Mouse (Mus musculus): ENCODE data around the gene Slc9a3r2. TPM values are rescaled to one million over a fixed set of nuclear protein-coding genes. Genes with fewer than 3 reads are reported as not detected.

Slc9a3r2 gene
- total and polyA plus RNA-seq, 3 experiments = 100.0 to 125 (median 110) TPM

DNA sequence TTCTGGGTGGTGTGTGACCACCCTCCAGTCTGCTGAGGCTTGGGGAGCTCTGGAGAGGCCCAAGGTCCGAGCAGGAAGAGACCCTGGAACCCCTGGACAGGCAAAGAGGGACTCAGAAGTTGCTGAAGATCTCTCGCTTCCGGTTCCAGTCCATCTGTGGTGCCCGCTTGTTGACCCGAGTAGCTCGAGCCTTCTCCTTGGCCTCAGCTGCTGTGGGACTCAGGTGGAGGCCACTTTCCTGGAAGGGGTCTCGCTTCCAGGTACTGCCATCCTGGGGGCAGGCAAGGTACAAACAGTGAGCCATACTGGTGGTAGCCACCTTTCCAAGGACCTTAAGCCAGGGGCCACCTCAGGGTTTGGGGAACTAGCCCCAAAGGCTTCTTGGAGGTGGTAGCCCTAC, 10.0 kb downstream of the Slc9a3r2 start:
- Histone ChIP-seq H3K4me3 (no peak overlapping the region; the same call in 1 of the 2 replicates), H3K9ac (ENCODE audit: low read depth, low read length) (no peak overlapping the region), H3K27me3 (ENCODE audit: control insufficient read depth, insufficient read depth, low read length) (no peaks in the 10 kb centered on the region), H3K36me3 (ENCODE audit: control insufficient read depth, insufficient read depth, low read length) (peaks cover 12% of the 10 kb centered on the region), H3K27ac (peak overlapping the region; percentile 44), H3K4me1 (ENCODE audit: control insufficient read depth, insufficient read depth, low read length) (peaks cover 21% of the 10 kb centered on the region), H3K79me2 (replicated peaks; ENCODE audit: control insufficient read depth, insufficient read depth, low read length) (peaks cover 2% of the 10 kb centered on the region; the same call in 1 of the 2 replicates)
- DNase-seq = no peak
- 81% methylated on average over 7 of the region's 7 CpGs for WGBS
- intact Hi-C loops (cut with DNase I) = loop anchor here (10.0 kb wide), 1 partner anchor 435 kb away; no protein-coding TSS in a partner anchor
- no peak for TF ChIP-seq CTCF (IDR thresholded peaks at IDR 0.05)
- no peak for TF ChIP-seq EP300 (IDR thresholded peaks at IDR 0.05; ENCODE audit: insufficient read depth, low read depth, low read length)
- TF ChIP-seq POLR2A (IDR thresholded peaks at IDR 0.05; ENCODE audit: insufficient read depth, low read depth, low read length) = no peak

DNA sequence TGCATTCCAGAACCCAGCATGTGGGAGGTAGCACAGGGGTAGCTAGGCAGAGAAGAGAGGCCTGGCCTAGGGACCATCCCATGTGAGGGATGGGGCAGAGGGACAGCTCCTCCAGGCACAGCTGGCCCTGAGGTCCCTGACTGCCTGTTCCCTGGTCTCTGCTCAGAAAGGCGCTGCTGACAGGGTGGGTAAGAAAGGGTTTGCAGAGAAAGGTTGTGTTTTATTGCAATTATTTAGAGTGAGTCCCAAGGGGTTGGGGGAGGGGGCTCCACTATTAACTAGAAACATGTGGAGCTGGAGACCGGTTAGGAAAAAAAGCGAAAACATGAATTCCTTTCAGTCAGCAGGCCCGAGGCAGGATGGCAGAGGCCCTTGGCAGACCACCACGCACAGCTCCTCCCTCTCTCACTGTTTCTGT, 10.5 kb downstream of the Slc9a3r2 start:
- no peak for DNase-seq
- TF ChIP-seq POLR2A (IDR thresholded peaks at IDR 0.05; ENCODE audit: insufficient read depth, low read depth, low read length) (no peak), EP300 (IDR thresholded peaks at IDR 0.05; ENCODE audit: insufficient read depth, low read depth, low read length) (no peak), CTCF (IDR thresholded peaks at IDR 0.05) (no peak)
- Histone ChIP-seq H3K79me2 (replicated peaks; ENCODE audit: control insufficient read depth, insufficient read depth, low read length) (peaks cover 2% of the 10 kb centered on the region; the same call in 1 of the 2 replicates), H3K4me1 (ENCODE audit: control insufficient read depth, insufficient read depth, low read length) (peaks cover 24% of the 10 kb centered on the region), H3K36me3 (ENCODE audit: control insufficient read depth, insufficient read depth, low read length) (peaks cover 12% of the 10 kb centered on the region), H3K27me3 (ENCODE audit: control insufficient read depth, insufficient read depth, low read length) (no peaks in the 10 kb centered on the region), H3K9ac (ENCODE audit: low read depth, low read length) (no peak overlapping the region), H3K4me3 (no peak overlapping the region; the same call in 1 of the 2 replicates), H3K27ac (peak overlapping the region; percentile 44)
- 59% methylated on average over 5 of the region's 5 CpGs for WGBS
- intact Hi-C loops (cut with DNase I) = no loop called here

DNA sequence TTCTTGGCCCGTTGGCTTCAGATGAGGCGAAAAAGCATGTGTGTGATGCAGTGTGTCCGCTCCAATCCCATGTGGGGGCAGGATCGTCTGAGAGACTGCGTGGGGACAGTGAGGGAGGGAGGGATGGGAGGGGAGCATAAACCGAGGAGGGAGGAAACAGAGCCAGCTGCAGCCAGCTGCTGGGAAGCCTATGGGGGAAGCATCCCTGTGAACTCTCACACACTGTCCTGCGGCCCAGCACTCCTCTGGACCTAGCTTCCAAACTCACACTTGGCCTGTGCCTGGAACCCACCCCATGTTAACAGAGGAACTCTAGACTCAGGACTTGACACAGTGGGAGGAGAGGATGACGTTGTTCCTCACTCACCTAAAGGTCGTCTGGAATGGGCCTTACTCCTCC, 11.3 kb downstream of the Slc9a3r2 start:
- Histone ChIP-seq H3K4me3 (peak overlapping the region; percentile 7; the same call in 1 of the 2 replicates), H3K9ac (ENCODE audit: low read depth, low read length) (no peak overlapping the region)

DNA sequence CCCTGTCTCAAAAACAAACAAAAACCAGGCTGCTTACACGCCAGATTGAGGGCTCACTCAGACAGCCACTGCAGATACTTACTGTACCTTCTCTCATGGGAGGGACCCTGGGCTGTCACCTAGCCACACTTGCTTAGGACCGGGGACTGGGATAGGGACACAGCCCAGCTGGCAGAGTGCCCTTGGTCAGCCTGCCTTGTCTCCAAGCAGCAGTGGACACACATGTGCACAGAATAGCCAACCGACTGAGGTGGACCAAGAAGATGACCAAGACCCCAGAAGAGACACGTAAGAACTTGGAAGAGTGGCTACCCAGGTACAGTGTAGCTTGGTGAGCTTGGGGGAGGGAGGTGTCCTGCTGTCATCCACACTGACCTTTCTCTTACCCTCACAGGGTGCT, 11.9 kb downstream of the Slc9a3r2 start:
- TF ChIP-seq POLR2A (IDR thresholded peaks at IDR 0.05; ENCODE audit: insufficient read depth, low read depth, low read length) = no peak; the same call in 1 of the 2 replicates
- no peak for TF ChIP-seq EP300 (IDR thresholded peaks at IDR 0.05; ENCODE audit: insufficient read depth, low read depth, low read length)
- TF ChIP-seq CTCF (IDR thresholded peaks at IDR 0.05) = no peak
- Histone ChIP-seq H3K4me1 (ENCODE audit: control insufficient read depth, insufficient read depth, low read length) (peaks cover 34% of the 10 kb centered on the region), H3K27ac (peak overlapping the region; percentile 44), H3K36me3 (ENCODE audit: control insufficient read depth, insufficient read depth, low read length) (peaks cover 12% of the 10 kb centered on the region), H3K79me2 (replicated peaks; ENCODE audit: control insufficient read depth, insufficient read depth, low read length) (peaks cover 2% of the 10 kb centered on the region; the same call in 1 of the 2 replicates), H3K4me3 (no peak overlapping the region), H3K9ac (ENCODE audit: low read depth, low read length) (no peak overlapping the region), H3K27me3 (ENCODE audit: control insufficient read depth, insufficient read depth, low read length) (no peaks in the 10 kb centered on the region)
- DNase-seq = peak; percentile 41 to 60
- WGBS = 59% methylated on average over 4 of the region's 4 CpGs
- intact Hi-C loops (cut with DNase I) = no loop called here

More for the DNA sequence above, 11.3 kb downstream of the Slc9a3r2 start:
- H3K36me3 ChIP-seq (ENCODE audit: control insufficient read depth, insufficient read depth, low read length) = peaks cover 12% of the 10 kb centered on the region
- H3K27me3 ChIP-seq (ENCODE audit: control insufficient read depth, insufficient read depth, low read length) = no peaks in the 10 kb centered on the region
- peak; percentile 74 to 80 for DNase-seq
- intact Hi-C loops (cut with DNase I) = no loop called here
- TF ChIP-seq EP300 (IDR thresholded peaks at IDR 0.05; ENCODE audit: insufficient read depth, low read depth, low read length) (0 out of 2 replicates have a peak, but pooled peaks have one; percentile 60), CTCF (IDR thresholded peaks at IDR 0.05) (no peak)
- peak overlapping the region; percentile 44 for H3K27ac ChIP-seq
- H3K79me2 ChIP-seq (replicated peaks; ENCODE audit: control insufficient read depth, insufficient read depth, low read length) = peaks cover 2% of the 10 kb centered on the region; the same call in 1 of the 2 replicates
- H3K4me1 ChIP-seq (ENCODE audit: control insufficient read depth, insufficient read depth, low read length) = peaks cover 29% of the 10 kb centered on the region
- 50% methylated on average over 9 of the region's 9 CpGs for WGBS

DNA sequence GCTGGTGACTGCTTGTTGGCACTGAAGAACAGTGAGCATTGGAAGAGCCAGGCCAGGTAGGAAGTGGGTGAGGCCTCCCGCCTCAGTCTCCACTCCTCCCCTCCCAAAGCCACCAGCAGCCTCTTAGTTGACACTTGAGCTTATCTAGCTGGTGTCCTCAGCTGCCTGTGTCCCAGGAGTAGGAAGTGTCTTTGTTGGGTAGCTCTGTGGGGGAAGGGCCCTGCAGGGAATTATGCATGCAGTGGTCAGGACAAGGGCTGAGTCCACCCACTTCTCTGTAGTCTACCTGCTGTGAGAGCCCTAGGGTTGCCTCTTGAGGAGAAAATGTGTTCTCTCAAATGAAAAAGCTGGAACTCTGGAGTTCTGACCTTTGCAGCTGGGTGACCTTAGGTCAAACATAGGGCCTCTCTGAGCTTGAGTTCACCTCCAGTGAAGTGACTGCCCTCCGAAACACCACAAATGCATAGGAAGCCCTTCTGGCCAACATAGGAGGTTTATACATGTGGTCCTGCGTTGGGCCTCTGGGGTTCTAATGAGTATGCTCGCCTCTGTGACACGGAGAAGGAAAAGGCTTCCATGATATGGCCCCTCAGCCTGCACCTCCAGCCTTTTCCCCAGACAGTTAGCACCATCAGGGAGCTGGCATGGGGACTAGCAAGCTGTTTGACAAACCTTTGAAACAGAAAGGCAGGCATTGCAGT, 13.2 kb downstream of the Slc9a3r2 start:
- 59% methylated on average over 5 of the region's 5 CpGs for WGBS
- Histone ChIP-seq H3K27me3 (ENCODE audit: control insufficient read depth, insufficient read depth, low read length) (no peaks in the 10 kb centered on the region), H3K4me1 (ENCODE audit: control insufficient read depth, insufficient read depth, low read length) (peaks cover 35% of the 10 kb centered on the region), H3K27ac (peak overlapping the region; percentile 45), H3K9ac (ENCODE audit: low read depth, low read length) (no peak overlapping the region), H3K36me3 (ENCODE audit: control insufficient read depth, insufficient read depth, low read length) (peaks cover 12% of the 10 kb centered on the region), H3K79me2 (replicated peaks; ENCODE audit: control insufficient read depth, insufficient read depth, low read length) (no peaks in the 10 kb centered on the region), H3K4me3 (no peak overlapping the region)
- intact Hi-C loops (cut with DNase I) = no loop called here
- peak; percentile 36 to 53 for DNase-seq
- TF ChIP-seq EP300 (IDR thresholded peaks at IDR 0.05; ENCODE audit: insufficient read depth, low read depth, low read length) (0 out of 2 replicates have a peak, but pooled peaks have one; percentile 32), CTCF (IDR thresholded peaks at IDR 0.05) (no peak), POLR2A (IDR thresholded peaks at IDR 0.05; ENCODE audit: insufficient read depth, low read depth, low read length) (peak; percentile 24; the same call in 1 of the 2 replicates)

DNA sequence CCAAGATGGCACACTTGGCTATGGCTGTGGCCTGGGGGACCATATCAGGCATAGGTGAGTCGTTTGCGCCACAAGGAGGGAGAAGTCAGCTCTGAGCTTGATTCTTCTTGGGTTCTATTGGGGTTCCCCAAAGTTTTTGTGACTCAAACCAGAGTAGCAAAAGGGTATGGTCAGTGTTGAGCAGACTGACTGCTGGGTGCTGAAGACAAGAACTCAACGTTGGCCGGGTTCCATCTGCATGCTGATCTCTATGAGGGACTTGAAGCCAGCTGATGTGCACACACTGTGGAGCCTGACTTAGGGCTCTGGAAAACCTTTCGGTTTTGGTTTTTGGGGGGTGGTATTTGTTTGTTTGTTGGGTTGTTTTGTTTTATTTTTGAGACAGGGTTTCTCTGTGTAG, 14.4 kb downstream of the Slc9a3r2 start:
- TF ChIP-seq POLR2A (IDR thresholded peaks at IDR 0.05; ENCODE audit: insufficient read depth, low read depth, low read length) = no peak
- TF ChIP-seq EP300 (IDR thresholded peaks at IDR 0.05; ENCODE audit: insufficient read depth, low read depth, low read length) = no peak
- TF ChIP-seq CTCF (IDR thresholded peaks at IDR 0.05) = no peak
- no peak for DNase-seq
- no peak overlapping the region for H3K9ac ChIP-seq (ENCODE audit: low read depth, low read length)
- H3K27ac ChIP-seq = peak overlapping the region; percentile 98
- H3K4me3 ChIP-seq = no peak overlapping the region
- peaks cover 38% of the 10 kb centered on the region for H3K4me1 ChIP-seq (ENCODE audit: control insufficient read depth, insufficient read depth, low read length)
- WGBS = 66% methylated on average over 5 of the region's 5 CpGs
- peaks cover 12% of the 10 kb centered on the region for H3K36me3 ChIP-seq (ENCODE audit: control insufficient read depth, insufficient read depth, low read length)
- no peaks in the 10 kb centered on the region for H3K79me2 ChIP-seq (replicated peaks; ENCODE audit: control insufficient read depth, insufficient read depth, low read length)
- no peaks in the 10 kb centered on the region for H3K27me3 ChIP-seq (ENCODE audit: control insufficient read depth, insufficient read depth, low read length)
- intact Hi-C loops (cut with DNase I) = no loop called here

All from heart, adult 2 months (tissue).